Mouse (Mus musculus): Measurements from ENCODE around the gene Gys2. TPM values are rescaled to one million over a fixed set of nuclear protein-coding genes. Genes with fewer than 3 reads are reported as not detected.

Gene Gys2
- total RNA-seq, 2 experiments from 2014 or later = not detected

DNA sequence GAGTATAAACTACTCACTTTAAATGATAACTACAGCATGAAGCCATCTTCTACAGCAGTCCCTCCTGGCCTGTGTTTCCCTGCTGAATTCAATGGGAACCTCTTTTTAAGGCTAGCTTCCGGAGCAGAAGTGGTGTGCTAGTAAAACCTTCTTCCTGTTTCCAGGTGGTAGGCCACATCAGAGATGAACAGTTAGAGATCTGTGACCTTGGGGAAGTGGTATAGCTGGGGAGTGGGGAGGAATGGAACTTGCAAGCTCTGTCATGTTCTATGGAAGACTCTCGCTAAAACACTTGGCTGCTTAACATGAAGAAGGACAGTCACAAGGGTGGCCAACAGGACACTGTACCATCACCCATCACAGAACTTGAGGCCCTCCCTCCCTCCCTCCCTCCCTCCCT, 19.6 kb downstream of the Gys2 start:
- Histone ChIP-seq H3K4me3 (no peak overlapping the region), H3K27ac (no peak overlapping the region)
- TF ChIP-seq CTCF (IDR thresholded peaks at IDR 0.05) = no peak
- DNase-seq (ENCODE audit: extremely low spot score in 1 of 2, low spot score in 2 of 2) = no peak
- intact Hi-C loops (cut with DNase I) = no loop called here

DNA sequence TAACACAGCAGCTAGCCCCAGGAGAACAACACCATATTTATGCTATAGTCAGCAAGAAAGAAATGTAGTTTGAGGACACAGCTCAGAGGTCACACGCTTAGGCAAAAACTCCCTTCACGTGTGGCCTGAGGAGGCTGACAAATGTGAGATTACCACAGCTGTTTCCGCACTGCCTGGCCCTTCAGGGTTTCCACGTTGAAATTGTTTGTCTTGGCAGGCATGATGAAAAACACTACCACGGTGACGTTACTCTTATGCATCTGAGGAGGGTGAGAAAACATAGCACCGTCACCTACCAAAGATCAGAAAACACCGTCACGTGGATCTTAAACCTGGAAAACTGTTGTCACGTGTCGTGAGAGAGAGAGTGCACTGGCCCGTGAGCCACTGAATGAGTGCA, 21.5 kb downstream of the Gys2 start:
- Histone ChIP-seq H3K27ac (no peak overlapping the region), H3K4me3 (no peak overlapping the region)
- DNase-seq (ENCODE audit: extremely low spot score in 1 of 2, low spot score in 2 of 2) = no peak
- no peak for TF ChIP-seq CTCF (IDR thresholded peaks at IDR 0.05)
- intact Hi-C loops (cut with DNase I) = no loop called here

DNA sequence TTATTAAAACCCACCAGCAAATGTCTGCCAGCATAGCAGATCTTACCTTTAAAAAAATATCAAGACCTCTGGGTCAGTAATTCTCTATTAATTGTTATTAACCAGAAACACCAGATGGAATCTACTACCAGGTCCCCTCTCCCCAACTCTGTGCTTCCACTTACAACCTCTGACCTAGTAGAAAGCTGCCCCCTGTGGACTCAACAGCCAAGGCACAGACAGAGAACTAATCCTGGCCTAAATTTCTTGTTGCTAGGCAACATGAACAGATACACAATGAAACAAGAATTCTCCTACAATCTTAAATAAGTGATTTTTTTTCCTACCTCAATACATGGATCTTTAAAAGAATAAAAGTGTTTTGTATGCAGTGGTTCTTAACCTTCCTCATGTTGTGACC, 43.8 kb downstream of the Gys2 start:
- Histone ChIP-seq H3K27ac (no peak overlapping the region), H3K4me3 (no peak overlapping the region)
- intact Hi-C loops (cut with DNase I) = no loop called here
- TF ChIP-seq CTCF (IDR thresholded peaks at IDR 0.05) = no peak
- no peak for DNase-seq (ENCODE audit: extremely low spot score in 1 of 2, low spot score in 2 of 2)

DNA sequence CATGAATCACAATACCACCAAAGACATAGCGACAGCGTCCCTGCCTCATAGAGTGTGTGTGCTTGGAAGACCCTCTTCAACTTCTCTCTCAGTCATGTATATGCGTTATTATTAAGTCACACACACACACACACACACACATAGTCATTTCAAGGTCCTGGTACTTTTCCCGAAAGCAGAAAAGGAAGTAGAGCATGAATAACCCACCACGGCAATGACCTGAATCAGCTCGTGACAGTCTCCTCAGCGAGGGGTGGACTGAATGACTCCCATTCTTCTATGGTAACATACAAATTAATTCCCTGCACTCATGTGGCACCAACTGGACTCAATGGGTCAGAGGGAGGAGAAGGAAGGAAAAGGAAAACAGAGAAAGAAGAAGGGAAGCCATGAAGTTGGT, 47.9 kb downstream of the Gys2 start:
- intact Hi-C loops (cut with DNase I) = no loop called here
- DNase-seq (ENCODE audit: extremely low spot score in 1 of 2, low spot score in 2 of 2) = no peak
- no peak for TF ChIP-seq CTCF (IDR thresholded peaks at IDR 0.05)

DNA sequence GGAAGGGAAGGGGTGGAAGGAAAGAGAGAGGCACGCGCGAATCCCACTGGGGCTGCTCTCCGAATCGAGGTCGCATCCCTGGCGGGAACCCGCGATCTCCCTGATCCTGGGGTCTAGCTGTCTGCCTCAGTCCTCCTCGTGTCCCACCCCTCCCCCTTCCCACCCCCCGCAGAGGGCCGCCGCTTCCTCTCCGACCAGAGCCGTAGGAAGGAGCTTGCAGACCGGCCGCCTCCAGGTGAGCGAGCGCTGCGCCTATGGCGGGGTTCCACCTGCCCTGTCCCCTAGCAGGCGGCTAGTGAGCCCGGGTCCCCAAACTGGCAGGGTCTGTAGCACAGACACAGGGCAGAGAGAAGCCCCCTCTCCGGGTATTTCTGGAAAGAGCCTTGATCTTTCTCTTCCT, 58.3 kb downstream of the Gys2 start:
- no peak overlapping the region for H3K4me3 ChIP-seq
- no peak for DNase-seq (ENCODE audit: extremely low spot score in 1 of 2, low spot score in 2 of 2)
- no peak for TF ChIP-seq CTCF (IDR thresholded peaks at IDR 0.05)
- no peak overlapping the region for H3K27ac ChIP-seq
- intact Hi-C loops (cut with DNase I) = no loop called here

More for the DNA sequence above, 47.9 kb downstream of the Gys2 start:
- no peak overlapping the region for H3K4me3 ChIP-seq
- H3K27ac ChIP-seq = no peak overlapping the region

DNA sequence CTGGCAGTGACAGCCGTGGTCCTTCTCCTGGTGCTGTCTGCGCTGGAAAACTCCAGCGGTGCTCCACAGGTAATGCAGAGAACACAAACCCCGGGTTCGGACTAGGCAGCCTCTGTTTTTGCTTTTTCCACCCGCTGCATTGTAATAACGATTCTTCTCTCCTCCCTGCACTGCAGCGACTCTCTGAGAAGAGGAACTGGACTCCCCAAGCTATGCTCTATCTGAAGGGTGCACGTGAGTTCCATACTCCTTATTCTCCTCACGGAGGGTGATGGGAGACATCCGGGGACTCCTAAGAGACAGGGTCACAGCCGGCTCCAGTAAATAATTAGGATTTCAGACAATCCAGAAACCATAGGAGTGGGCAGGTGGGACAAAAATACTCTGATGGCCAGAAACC, 59.1 kb downstream of the Gys2 start:
- H3K4me3 ChIP-seq = no peak overlapping the region
- no peak for TF ChIP-seq CTCF (IDR thresholded peaks at IDR 0.05)
- intact Hi-C loops (cut with DNase I) = no loop called here
- H3K27ac ChIP-seq = no peak overlapping the region
- no peak for DNase-seq (ENCODE audit: extremely low spot score in 1 of 2, low spot score in 2 of 2)

DNA sequence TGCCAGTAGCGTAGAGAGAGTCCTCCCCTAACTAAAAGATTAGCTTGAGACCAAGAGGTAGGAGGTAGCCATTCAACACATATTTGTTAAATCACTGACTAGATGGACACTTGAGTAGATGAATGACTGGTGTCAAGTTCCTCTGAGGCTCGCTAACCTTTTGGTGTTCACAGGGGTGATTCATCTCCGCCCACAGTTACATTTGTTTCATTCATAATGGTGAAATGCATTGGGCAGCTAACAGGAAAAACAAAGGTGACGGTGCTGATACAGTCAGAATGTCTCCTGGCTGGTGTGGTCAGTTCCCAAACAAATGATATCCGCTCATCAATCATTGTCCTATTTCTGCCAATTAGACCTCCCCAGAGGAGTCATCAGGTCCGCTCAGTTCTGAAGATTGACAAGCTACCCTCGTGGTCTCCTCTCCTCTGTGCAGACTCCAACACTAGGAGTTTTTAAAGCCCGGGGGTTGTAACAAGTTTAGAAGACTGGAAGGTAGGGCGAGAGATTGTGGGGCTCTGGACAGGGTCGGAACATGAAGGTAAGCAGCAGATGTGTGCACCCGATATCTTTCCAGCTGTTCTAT, 59.9 kb downstream of the Gys2 start, which contains the start of gene Spx:
TSS of gene Spx (plus strand) at position 536 of the 586 bp plus-strand sequence.
- Histone ChIP-seq H3K4me3 (no peak within 1 kb of the TSS), H3K27ac (no peak within 1 kb of the TSS)
- TF ChIP-seq CTCF (IDR thresholded peaks at IDR 0.05) = no peak
- no peak for DNase-seq (ENCODE audit: extremely low spot score in 1 of 2, low spot score in 2 of 2)
- intact Hi-C loops (cut with DNase I) = no loop called here

DNA sequence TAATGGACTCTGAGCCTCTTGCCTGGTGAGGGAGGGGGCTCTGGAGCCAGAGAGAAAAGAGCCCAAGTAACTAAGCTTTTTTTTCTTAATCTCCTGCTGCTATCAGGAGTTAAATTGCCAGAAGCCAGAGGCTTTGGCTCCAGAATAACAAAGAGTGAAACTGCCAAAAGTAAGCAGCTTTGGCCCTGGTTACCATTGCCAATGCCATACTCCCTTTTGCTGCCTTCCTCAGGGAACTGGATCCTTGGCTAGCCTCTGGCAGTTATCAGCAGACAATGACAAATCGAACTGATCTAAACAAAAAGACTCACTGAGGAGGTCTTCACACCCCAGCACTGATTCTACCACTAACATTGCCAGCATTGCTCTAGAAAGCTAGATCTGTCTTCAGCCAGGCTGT, 61.8 kb downstream of the Gys2 start:
- Histone ChIP-seq H3K4me3 (no peak overlapping the region), H3K27ac (no peak overlapping the region)
- DNase-seq (ENCODE audit: extremely low spot score in 1 of 2, low spot score in 2 of 2) = no peak
- intact Hi-C loops (cut with DNase I) = no loop called here
- no peak for TF ChIP-seq CTCF (IDR thresholded peaks at IDR 0.05)

DNA sequence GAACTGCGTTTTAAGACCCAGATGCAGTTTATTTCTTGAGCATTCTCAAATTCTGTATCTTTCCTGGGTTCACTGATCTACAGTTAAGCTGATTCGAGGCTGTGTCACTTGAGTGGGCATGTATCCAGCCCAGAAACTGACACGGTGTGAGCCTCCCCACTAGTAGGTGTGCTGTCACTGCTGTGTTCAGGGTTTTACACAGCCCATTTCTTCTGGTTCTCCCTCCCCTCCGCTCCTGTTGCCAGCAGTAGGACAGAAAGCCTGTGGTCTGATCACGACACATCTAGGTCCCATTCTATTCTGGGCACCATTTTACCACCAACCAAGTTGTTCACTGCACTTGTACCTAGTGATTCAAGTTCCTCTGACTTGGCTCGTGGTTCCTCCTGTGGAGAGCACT, 77.2 kb downstream of the Gys2 start:
- no peak overlapping the region for H3K4me3 ChIP-seq
- no peak for DNase-seq (ENCODE audit: extremely low spot score in 1 of 2, low spot score in 2 of 2)
- intact Hi-C loops (cut with DNase I) = no loop called here
- no peak for TF ChIP-seq CTCF (IDR thresholded peaks at IDR 0.05)
- H3K27ac ChIP-seq = no peak overlapping the region

DNA sequence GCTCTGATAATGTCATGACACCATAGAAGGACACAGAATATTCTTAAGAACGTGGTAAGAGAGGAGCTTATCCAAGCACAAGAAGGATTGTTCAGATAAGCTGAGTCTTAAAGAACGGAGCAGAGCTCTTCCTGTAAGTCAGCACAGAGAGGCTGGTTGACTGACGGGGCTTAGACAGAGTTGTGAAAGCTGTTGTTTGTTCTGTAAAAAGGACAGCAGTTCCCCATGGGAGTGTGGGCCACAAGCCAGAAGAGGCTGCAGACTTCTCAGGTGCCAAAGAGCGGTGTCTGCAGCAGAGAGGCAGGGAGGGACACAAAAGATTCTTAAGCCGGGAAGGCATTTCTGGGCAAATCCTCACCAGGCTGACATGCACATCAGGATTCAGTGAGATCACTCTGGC, 78.2 kb downstream of the Gys2 start:
- intact Hi-C loops (cut with DNase I) = no loop called here
- Histone ChIP-seq H3K27ac (no peak overlapping the region), H3K4me3 (no peak overlapping the region)
- peak in 1 of 2 experiments; percentile 16 for DNase-seq (ENCODE audit: extremely low spot score in 1 of 2, low spot score in 2 of 2)
- TF ChIP-seq CTCF (IDR thresholded peaks at IDR 0.05) = no peak

DNA sequence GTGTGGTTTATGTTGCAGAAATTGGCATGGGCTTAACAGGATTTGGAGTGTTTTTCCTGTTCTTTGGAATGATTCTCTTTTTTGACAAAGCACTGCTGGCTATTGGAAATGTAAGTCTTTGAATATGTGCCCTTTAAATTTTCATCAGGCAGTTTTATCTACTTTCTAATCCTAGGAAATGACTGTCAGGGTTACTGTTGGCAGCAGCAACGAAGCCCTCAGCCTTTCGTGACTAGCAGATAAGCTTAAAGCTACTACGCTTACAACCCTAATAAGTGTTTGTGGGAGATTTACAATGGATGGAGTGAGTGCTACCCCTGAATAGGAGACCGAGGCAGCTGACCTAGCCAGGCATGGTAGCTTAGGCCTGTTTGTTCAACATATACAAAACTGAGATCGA, 80.6 kb downstream of the Gys2 start:
- no peak for DNase-seq (ENCODE audit: extremely low spot score in 1 of 2, low spot score in 2 of 2)
- Histone ChIP-seq H3K4me3 (no peak overlapping the region), H3K27ac (no peak overlapping the region)
- no peak for TF ChIP-seq CTCF (IDR thresholded peaks at IDR 0.05)
- intact Hi-C loops (cut with DNase I) = no loop called here

DNA sequence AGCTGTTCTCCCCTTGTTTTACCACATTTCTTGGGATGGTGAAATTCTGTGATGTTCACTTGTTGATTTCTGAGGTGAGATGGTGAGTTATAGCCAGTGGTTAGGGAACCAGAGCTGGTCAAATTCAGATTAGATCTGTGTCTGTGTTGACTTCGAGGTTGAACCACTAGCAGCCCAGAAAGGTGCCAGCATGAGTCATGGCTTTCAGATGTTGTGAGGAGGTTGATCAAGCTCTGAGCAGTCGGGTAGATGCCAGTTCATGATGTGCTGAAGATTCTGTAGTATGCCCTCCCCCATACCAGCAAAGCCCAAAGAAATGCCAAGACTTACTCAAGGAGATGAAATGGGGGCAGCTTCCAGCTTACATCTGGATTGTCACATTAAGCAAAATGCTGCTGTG, 83.8 kb downstream of the Gys2 start:
- DNase-seq (ENCODE audit: extremely low spot score in 1 of 2, low spot score in 2 of 2) = no peak
- TF ChIP-seq CTCF (IDR thresholded peaks at IDR 0.05) = no peak
- intact Hi-C loops (cut with DNase I) = no loop called here

DNA sequence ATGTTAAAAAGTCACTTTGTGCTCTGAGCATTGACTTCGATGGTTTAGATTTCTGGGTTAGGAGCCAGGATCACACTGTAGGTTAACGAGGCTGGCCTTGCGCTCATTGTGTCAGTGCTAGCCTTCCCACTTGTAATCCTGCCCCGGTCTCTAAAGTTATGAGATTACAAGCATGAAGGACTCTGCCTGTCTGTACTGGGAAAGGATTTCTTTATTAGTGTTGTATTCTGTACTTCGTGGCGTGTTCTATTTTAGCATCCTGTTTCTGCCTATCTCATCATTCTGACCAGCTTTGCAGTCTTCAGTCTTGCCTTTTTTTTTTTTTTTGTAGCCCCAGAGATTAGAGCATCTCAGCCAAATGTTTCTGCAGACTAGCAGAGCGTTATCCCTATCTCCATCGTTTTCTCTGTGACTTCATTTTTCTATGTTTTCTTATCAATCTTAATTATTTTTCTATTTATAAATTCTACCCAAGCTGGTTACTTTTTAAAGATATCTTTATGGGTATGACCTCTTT, 85.1 kb downstream of the Gys2 start:
- peak overlapping the region; percentile 71 for H3K4me3 ChIP-seq
- intact Hi-C loops (cut with DNase I) = loop anchor here (2.0 kb wide), 2 partner anchors 41 to 131 kb away; no protein-coding TSS in a partner anchor
- no peak overlapping the region for H3K27ac ChIP-seq
- TF ChIP-seq CTCF (IDR thresholded peaks at IDR 0.05) = no peak
- no peak for DNase-seq (ENCODE audit: extremely low spot score in 1 of 2, low spot score in 2 of 2)

More for the DNA sequence above, 83.8 kb downstream of the Gys2 start:
- Histone ChIP-seq H3K27ac (no peak overlapping the region), H3K4me3 (no peak overlapping the region)

All from left cerebral cortex, adult 2 months (tissue).